Mouse (Mus musculus) cortical plate, adult 2 months (tissue): ENCODE measurements around the gene Stub1.

Experiments used
- CTCF ChIP-seq: fragments of 200-500 bp; IDR thresholded peaks from 2 replicates; pipeline ENCODE4 v1.5.1; 2011; ENCODE audit warnings: mild to moderate bottlenecking, control low read depth, low read length; ENCODE audit not compliant: insufficient read depth; ENCODE audit errors: extremely low read depth
- POLR2A ChIP-seq: fragments of 200-500 bp; IDR thresholded peaks from 2 replicates; pipeline ENCODE4 v1.6.1; 2011; ENCODE audit warnings: mild to moderate bottlenecking, low read length, control low read depth; ENCODE audit not compliant: insufficient read depth; ENCODE audit errors: extremely low read depth

GRCm38 (mm10) chr17:25795609-25796092 is 37.6 kb downstream of the Stub1 start, which contains the start of gene AC134908.4:
- TF ChIP-seq POLR2A (no peak), CTCF (no peak)
